Mouse (Mus musculus) right cerebral cortex, postnatal 4 days (tissue): Measurements from ENCODE around the gene Atpaf2.

ENCODE experiments used
- DNase-seq: peaks from one replicate; pipeline ENCODE4 v3.0.0-alpha.2; 2022

Gene Atpaf2

GRCm38 (mm10) chr11:60391346-60391745 lies 26.9 kb downstream of the Atpaf2 start:
- no peak for DNase-seq

DNA sequence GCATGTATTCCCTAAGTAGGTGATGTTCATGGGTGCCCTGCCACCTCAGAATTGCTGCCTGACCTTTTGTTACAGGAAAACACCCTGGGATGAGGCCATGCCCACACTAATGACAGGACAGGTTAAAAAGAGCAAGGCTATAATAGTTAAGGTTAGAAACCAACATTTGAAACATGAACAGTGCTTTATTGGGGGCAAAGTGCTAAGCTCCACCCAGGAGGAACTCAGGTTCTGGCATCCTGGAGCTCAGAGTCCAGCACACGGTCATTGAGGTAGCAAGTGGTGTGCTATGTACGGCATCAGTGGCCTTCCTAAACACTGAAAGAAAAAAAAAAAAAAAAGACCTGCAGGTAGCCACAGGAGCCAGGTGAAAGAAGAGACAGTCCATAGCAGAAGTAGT lies 30.3 kb downstream of the Atpaf2 start:
- no peak for DNase-seq

DNA sequence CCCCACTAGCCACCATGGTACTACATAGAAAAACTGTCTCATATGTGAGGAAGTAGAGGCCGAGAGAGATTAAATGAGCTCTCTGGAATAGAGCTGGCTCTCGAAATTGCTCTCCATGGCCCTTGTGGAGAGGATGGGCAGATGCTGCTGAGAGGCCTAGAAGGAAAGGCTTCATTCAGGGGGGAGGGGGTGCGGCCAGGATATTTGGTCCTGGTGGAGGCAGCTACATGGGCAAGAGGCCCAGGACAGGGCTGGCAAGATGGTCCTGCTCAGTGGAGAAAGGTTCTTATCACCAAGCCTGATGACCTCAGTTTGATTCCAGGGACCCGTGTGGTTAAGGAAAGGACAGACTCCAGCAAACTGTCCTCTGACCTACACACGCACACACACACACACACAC lies 32.3 kb downstream of the Atpaf2 start:
- no peak for DNase-seq

- peak; percentile 52 for DNase-seq
These were observed 33.4 kb downstream of the Atpaf2 start for GRCm38 (mm10) chr11:60384762-60385421.

DNA sequence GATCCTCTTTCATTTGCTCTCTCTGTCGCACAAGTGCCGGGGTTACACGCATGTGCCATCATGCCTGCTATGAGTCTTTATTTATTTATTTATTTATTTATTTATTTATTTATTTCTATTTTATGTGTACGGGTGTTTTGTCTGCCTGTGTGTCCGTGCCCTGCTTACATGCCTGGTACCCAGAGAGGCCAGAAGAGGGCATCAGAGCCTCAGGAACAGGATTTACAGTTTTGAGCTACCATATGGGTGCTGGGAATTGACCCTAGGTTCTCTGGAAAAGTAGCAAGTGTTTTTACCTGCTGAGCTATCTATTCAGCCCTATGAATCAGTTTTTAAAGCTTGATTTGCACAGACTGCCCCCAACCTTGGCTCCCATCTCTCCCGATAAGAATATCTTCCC lies 34.7 kb downstream of the Atpaf2 start:
- DNase-seq, result no peak

DNA sequence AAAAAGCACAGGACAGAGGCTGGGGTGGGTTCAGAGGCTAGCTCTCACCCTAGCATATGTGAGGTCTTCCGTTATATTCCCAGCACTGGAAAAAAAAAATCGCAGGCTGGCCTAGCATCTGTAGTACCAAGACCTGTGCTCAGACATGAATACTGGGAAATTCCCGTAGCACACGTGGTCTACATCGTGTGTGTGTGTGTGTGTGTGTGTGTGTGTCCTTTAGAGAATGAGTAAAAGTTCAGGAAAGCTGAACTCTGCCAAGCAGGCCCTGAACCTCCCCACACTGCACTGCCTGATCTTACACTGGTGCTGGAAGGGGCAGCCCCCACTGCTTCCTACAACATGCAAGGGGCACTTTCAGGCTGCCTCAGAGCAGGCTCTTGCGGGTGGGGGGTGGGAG lies 43.8 kb downstream of the Atpaf2 start:
- no peak for DNase-seq

DNA sequence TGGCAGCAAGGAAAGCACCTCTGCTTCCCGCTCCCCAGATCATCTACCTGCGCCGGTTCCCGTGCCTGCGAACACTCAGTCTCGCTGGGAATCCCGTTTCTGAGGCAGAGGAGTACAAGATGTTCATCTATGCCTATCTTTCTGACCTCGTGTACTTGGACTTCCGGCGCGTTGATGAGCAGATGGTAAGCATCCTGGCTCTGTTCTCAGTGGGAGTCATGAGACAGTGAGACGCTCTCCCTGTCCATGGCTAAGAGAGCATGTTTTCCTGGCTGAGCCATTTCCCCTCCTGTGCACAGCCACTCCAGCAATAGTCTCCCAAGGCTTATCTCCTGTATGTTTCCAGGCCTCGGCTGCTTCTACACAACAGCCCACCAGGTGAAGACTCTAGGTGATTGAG lies 47.8 kb downstream of the Atpaf2 start:
- no peak for DNase-seq

- no peak for DNase-seq
These were observed 48.8 kb downstream of the Atpaf2 start for GRCm38 (mm10) chr11:60369448-60369847.

DNA sequence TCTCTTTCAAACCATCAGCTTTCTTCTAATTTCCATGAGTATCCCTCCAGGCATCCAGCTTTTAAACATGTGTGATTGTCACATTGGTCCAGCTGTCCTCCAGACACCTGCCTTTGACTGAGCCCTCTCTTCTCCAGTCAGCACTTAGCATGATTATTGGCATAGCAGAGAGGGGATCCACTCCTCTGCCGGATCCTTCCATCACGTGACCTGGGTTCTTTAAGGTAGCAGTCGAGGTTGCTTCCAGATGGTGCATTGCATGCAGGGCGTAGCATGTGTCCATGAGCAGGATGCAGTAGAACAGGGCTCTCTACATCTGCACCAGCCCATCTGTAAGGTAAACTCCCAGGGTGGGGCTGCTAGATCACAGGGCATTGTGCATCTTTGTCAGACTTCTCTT lies 49.3 kb downstream of the Atpaf2 start:
- DNase-seq, result no peak

DNA sequence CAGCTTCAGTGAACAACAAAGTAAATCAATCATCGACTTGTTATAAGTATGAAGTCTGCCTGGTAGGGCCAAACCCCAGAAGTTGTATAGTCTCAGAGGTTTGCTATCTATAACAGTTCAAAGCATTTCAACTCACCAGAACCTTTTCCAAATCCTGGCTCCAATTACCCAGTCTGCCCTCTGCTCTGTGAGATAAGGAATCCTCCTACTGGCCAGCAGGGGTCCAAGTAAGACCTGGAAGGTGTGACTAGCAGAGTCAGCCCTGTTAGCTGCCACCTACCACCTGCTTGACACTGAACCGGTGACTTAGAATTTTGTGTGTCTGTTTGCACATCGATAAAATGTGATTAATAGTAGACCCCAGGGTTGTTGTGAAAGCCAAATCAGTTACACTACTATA lies 51.0 kb downstream of the Atpaf2 start:
- no peak for DNase-seq

GRCm38 (mm10) chr11:60366239-60367019 lies 51.8 kb downstream of the Atpaf2 start:
- DNase-seq, result no peak

DNA sequence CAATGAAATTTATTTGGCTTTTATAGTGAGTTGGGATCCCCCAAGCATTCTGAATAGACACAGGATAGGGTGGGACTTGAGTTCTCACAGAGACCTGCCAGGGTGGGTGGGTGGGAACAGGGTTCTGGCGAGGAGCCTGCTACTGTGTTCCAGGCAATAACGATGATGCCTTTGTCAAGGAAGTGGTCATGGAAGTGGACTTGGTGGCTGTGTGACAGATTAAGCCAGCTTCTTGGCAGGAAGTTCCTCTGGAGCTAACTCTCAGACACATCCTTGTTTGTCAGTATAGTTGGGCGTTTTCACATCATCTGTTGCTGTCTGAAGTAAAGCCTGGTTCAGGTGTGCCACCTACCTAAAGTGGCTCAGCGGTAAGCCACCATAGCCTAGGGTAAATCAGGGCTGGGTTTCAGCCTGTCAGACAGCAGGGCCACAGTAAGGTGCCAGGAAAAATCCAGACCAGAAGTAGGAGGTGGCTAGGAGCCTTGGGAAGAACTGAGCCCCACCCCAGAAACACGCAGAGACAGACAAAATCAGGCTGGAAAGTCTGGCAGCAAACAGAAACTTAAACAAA lies 57.5 kb downstream of the Atpaf2 start:
- DNase-seq, result no peak

- no peak for DNase-seq
These were observed 58.3 kb downstream of the Atpaf2 start for GRCm38 (mm10) chr11:60359936-60360335.

DNA sequence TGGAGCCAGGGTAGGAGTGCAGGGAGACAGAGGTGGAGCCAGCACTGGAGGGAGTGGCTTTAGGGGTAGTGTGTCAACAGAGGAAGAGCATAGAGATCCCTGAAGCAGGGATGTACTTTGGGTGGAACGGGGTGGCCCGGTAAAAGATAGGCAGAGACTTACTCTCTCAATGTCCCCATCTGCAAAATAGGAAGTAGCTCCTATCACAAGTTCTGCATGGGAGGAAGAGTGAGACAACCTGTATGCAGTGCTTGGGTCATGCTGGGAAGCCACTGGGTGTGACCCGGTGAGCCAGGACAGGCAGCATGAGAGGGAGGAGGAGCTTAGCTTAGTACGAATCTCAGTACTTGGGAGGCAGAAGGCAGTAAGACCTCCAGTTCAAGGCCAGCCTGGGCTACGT lies 59.1 kb downstream of the Atpaf2 start:
- DNase-seq, result no peak

DNA sequence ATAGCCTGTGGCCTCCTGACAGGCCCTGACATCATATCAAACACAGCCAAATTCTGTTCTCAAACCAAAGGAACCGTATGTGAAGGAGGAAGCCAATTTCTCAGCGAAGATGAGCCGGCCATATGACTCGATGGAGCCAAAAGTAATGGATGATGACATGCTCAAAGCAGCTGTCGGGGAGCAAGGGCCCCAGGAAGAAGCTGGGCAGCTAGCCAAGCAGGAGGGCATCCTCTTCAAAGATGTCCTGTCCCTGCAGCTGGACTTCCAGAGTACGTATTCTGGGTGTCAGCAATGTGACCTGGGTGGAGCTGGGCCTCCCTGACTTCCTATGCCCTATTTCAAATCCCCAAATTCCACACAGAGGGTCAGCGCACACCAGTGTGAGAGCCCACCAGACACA lies 59.7 kb downstream of the Atpaf2 start:
- no peak for DNase-seq

DNA sequence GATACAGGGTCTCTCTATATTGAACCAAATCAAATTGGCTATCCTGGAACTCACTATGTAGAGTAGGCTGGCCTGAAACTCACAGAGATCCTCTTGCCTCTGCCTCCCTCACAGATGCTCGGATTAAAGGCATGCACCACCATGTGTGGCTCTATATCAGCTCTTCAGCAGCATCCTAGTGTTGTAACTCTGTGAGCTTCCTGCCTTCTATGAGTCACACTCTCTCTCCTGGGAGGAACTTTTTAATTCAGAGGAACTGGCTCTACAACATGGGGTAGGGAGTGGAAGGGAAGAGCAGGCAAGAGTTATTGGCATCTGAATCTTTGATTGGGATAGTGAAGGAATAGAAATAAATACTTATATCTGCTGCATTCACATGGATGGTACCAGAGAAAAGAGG lies 61.1 kb downstream of the Atpaf2 start:
- no peak for DNase-seq

- no peak for DNase-seq
These were observed 62.3 kb downstream of the Atpaf2 start for GRCm38 (mm10) chr11:60355952-60356351.

DNA sequence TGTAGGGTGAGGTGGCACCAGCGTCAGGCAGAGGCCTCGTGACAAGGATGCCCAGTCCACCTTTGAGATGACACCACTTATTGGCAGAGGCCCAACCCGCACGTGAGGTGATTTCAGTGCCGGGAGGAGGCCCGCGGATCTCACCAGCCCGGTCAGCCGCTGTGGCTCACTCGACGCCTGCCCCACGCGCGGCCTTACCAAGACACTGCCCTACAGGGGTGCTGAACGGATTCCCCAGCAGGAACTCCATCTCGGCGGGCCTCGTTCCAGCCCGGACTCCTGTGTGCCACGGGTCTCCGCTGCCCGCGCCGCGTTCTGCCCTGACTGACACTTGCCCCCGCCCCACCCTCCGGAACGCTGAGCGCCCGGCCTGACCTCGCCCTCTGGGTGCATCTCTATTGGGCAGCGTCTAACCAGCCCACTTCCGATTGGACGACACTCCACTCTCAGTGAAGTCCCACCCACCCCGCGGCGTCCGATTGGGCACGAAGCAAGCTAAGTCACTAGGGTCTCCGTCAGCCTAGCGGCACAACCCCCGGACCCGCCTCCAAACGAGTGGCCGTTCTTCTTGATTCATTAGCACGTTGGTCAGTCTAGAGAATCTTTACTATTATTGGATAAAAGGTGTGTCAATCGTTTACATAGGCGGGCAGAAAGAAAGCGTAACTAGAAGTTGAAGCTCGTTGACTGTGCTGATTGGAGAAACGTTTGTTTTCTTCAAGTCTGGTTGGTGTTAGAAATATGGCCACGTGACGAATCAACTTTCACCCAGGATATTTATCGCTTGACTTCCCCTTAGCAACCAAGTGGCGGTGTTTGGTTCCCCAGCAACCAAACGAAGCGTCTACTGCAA lies 65.5 kb downstream of the Atpaf2 start, which contains the start of the genes Tom1l2 and Drc3:
Tom1l2 (minus strand) TSS at position 347 of the 853 bp plus-strand sequence.
Drc3 (plus strand) TSS at position 771 of the 853 bp plus-strand sequence.
- DNase-seq, result peak; percentile 97

GRCm38 (mm10) chr11:60351925-60352371 lies 66.3 kb downstream of the Atpaf2 start:
- peak; percentile 19 for DNase-seq

- no peak for DNase-seq
These were observed 66.9 kb downstream of the Atpaf2 start for GRCm38 (mm10) chr11:60351388-60351787.
